Mouse (Mus musculus): Measurements from ENCODE around the gene Plxna3. TPM values are rescaled to one million over a fixed set of nuclear protein-coding genes. Genes with fewer than 3 reads are reported as not detected.
"Not testable (repeated sequence)": the region's sequence is repeated elsewhere in the genome, so short reads cannot be mapped to it uniquely, and the experiment has no call there.

Plxna3 gene
- polyA plus RNA-seq, 1 experiment = 12.1 TPM

GRCm38 (mm10) chrX:74329215-74329671 lies 377 bp downstream of the Plxna3 start:
- Histone ChIP-seq H3K27me3 (ENCODE audit: control insufficient read depth, insufficient read depth, low read length) (no peaks in the 10 kb centered on the region), H3K27ac (ENCODE audit: insufficient read depth, low read length) (no peak overlapping the region), H3K4me3 (ENCODE audit: extremely low read depth, insufficient read depth, insufficient read length) (peak overlapping the region; percentile 55; the same call in 1 of the 2 replicates), H3K4me1 (ENCODE audit: control insufficient read depth, insufficient read depth, insufficient read length) (no peaks in the 10 kb centered on the region), H3K36me3 (ENCODE audit: control insufficient read depth, insufficient read depth, low read length) (no peaks in the 10 kb centered on the region)
- DNase-seq (ENCODE audit: low read depth in 1 of 2, low spot score in 2 of 2) = no peak
- WGBS = 36% methylated on average over 10 of the region's 10 CpGs
- TF ChIP-seq CTCF (IDR thresholded peaks at IDR 0.05; ENCODE audit: extremely low read depth, insufficient read depth, insufficient read length, insufficient replicate concordance) (no peak), POLR2A (IDR thresholded peaks at IDR 0.05; ENCODE audit: low read depth, low read length) (no peak)

DNA sequence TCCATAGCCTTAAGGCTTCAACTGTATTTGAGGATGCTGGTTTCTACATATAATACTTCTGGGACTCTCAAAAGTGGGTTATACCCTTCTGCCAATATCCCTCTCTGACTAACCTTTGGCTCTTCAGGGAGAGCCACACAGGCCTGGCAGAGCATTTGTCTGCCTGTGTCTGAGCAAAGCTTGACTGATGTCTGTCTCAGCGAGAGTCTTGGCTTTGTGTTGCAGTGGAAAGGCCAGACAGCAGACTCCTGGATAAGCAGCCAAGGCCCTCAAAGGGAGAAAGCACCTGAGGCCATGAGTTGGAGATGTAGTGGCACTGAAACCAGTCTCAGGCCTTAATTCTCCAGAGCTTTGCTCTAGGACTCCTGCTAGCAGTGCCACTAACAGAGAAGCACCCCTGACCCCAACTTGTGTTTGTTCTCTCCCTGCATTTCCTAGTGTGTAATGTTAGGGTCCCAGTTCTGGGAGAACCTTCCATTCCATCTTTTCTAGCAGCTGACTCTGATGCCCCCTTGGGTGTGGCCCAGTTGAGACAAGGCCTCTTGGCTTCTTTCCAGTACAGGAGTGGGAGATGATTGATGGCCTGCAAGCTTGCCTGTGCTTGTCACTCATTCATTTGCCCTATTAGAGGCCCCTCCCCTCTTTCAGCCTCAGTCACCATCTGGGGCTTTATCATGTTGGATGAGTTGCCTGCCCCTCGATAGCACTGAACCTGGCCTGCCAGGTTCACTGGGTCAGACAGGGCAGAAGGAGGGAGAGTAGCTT lies 1.5 kb downstream of the Plxna3 start:
- TF ChIP-seq CTCF (IDR thresholded peaks at IDR 0.05; ENCODE audit: extremely low read depth, insufficient read depth, insufficient read length, insufficient replicate concordance) = no peak
- TF ChIP-seq POLR2A (IDR thresholded peaks at IDR 0.05; ENCODE audit: low read depth, low read length) = no peak
- Histone ChIP-seq H3K27ac (ENCODE audit: insufficient read depth, low read length) (no peak overlapping the region), H3K36me3 (ENCODE audit: control insufficient read depth, insufficient read depth, low read length) (no peaks in the 10 kb centered on the region), H3K4me3 (ENCODE audit: extremely low read depth, insufficient read depth, insufficient read length) (no peak overlapping the region), H3K4me1 (ENCODE audit: control insufficient read depth, insufficient read depth, insufficient read length) (no peaks in the 10 kb centered on the region), H3K27me3 (ENCODE audit: control insufficient read depth, insufficient read depth, low read length) (no peaks in the 10 kb centered on the region)
- 75% methylated on average over 2 of the region's 2 CpGs for WGBS
- DNase-seq (ENCODE audit: low read depth in 1 of 2, low spot score in 2 of 2) = no peak

DNA sequence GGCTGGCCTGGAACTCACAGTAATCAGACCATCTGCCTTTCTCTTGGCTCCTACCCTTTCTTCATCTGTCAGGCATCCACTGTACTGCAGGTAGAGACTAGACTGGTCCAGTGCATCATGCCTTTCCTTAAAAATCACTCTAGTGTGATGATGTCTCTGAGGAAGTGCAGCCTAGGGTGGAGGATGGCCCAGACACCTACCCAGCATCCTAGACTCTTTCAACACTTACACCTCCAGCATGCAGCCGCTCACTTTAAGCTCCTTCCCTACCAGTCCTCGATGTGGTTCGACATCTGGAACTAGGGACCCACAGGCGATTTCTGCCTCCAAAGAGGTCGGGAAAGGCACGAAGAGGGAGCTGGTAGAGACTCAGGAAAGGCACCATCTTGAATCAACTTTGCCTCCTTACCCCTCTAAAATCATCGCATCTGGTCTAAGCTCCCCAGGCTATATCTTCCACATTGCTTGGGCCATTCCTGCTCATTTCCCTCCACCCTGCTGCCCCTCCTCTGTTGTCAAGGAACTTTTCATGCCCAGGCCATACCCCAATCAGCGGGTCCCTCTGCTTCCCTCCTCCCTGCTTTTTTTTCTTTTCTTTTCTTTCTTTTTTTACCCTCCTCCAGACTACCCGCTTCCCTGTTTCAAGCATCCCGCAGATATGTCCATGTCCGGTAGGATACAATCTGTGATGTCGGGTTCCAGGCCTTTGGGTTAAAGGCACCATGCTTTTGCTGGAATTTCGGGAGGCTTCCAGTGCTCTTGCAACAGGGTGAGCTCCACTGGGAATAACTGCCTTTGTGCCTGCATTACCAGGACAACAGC lies 24.0 kb downstream of the Plxna3 start:
- peaks cover 5% of the 10 kb centered on the region; the same call in 1 of the 2 replicates for H3K4me1 ChIP-seq (ENCODE audit: control insufficient read depth, insufficient read depth, insufficient read length)
- H3K27me3 ChIP-seq (ENCODE audit: control insufficient read depth, insufficient read depth, low read length) = no peaks in the 10 kb centered on the region
- no peak for DNase-seq (ENCODE audit: low read depth in 1 of 2, low spot score in 2 of 2)
- WGBS = 22% methylated on average over 13 of the region's 13 CpGs
- TF ChIP-seq CTCF (IDR thresholded peaks at IDR 0.05; ENCODE audit: extremely low read depth, insufficient read depth, insufficient read length, insufficient replicate concordance) (no peak), POLR2A (IDR thresholded peaks at IDR 0.05; ENCODE audit: low read depth, low read length) (no peak)
- H3K27ac ChIP-seq (ENCODE audit: insufficient read depth, low read length) = peak overlapping the region; percentile 29; the same call in 1 of the 2 replicates
- peak overlapping the region; percentile 59 for H3K4me3 ChIP-seq (ENCODE audit: extremely low read depth, insufficient read depth, insufficient read length)
- H3K36me3 ChIP-seq (ENCODE audit: control insufficient read depth, insufficient read depth, low read length) = no peaks in the 10 kb centered on the region

DNA sequence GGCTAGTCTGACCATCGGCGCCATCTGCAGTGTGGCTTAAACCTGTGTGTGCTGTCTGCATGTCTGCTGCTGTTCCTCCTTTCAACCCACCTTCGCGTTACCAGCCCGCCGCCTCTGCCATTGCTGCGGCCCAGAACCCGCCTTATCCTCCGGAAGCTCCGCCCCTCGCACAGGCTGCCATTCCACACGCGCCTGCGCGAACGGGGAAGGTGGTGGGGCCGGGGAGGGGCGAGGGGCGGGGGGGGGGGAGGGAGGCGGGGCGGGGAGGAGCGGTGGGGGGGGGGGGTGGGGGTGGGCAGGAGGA lies 24.6 kb downstream of the Plxna3 start, which contains the start of gene Lage3:
Gene Lage3, minus strand, starts transcription at position 152 of the 304 bp plus-strand sequence.
- Histone ChIP-seq H3K4me3 (ENCODE audit: extremely low read depth, insufficient read depth, insufficient read length) (peak within 1 kb of the TSS; percentile 59), H3K4me1 (ENCODE audit: control insufficient read depth, insufficient read depth, insufficient read length) (peaks cover 5% of the 10 kb centered on the region; the same call in 1 of the 2 replicates), H3K27ac (ENCODE audit: insufficient read depth, low read length) (peak within 1 kb of the TSS; percentile 29; the same call in 1 of the 2 replicates), H3K27me3 (ENCODE audit: control insufficient read depth, insufficient read depth, low read length) (no peaks in the 10 kb centered on the region), H3K36me3 (ENCODE audit: control insufficient read depth, insufficient read depth, low read length) (no peaks in the 10 kb centered on the region)
- TF ChIP-seq CTCF (IDR thresholded peaks at IDR 0.05; ENCODE audit: extremely low read depth, insufficient read depth, insufficient read length, insufficient replicate concordance) (no peak), POLR2A (IDR thresholded peaks at IDR 0.05; ENCODE audit: low read depth, low read length) (peak; percentile 52)
- DNase-seq (ENCODE audit: low read depth in 1 of 2, low spot score in 2 of 2) = peak; percentile 51 to 75
- 39% methylated on average over 11 of the region's 22 CpGs for WGBS

- DNase-seq (ENCODE audit: low read depth in 1 of 2, low spot score in 2 of 2); H3K36me3 ChIP-seq (ENCODE audit: control insufficient read depth, insufficient read depth, low read length); H3K4me1 ChIP-seq (ENCODE audit: control insufficient read depth, insufficient read depth, insufficient read length); H3K27me3 ChIP-seq (ENCODE audit: control insufficient read depth, insufficient read depth, low read length); H3K4me3 ChIP-seq (ENCODE audit: extremely low read depth, insufficient read depth, insufficient read length); H3K27ac ChIP-seq (ENCODE audit: insufficient read depth, low read length): not testable (repeated sequence)
- WGBS = 92% methylated on average over 3 of the region's 3 CpGs
Observed at GRCm38 (mm10) chrX:74357069-74357468, 28.2 kb downstream of the Plxna3 start.

DNA sequence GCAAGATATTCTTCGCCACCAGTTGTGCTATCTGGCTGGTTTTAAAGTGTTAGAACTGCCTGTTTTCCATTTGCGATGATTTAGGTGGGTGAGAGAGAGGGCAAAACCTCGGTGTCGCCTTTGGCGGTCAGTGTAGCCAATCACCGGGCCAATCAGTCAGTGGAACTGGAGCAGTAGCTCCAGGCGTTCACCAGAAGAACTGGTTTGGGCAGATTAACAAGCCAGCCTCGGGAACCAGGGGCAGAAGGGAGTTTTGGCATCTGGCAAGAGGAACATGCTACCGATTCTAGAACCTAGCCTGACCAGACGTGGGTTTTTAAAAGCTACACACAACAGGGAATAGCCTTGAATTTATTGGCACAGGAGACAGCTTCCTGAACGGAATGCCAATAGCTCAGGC lies 30.3 kb downstream of the Plxna3 start:
- TF ChIP-seq POLR2A (IDR thresholded peaks at IDR 0.05; ENCODE audit: low read depth, low read length) (no peak), CTCF (IDR thresholded peaks at IDR 0.05; ENCODE audit: extremely low read depth, insufficient read depth, insufficient read length, insufficient replicate concordance) (no peak)
- Histone ChIP-seq H3K4me1 (ENCODE audit: control insufficient read depth, insufficient read depth, insufficient read length) (no peaks in the 10 kb centered on the region), H3K27me3 (ENCODE audit: control insufficient read depth, insufficient read depth, low read length) (no peaks in the 10 kb centered on the region), H3K4me3 (ENCODE audit: extremely low read depth, insufficient read depth, insufficient read length) (no peak overlapping the region), H3K27ac (ENCODE audit: insufficient read depth, low read length) (no peak overlapping the region), H3K36me3 (ENCODE audit: control insufficient read depth, insufficient read depth, low read length) (no peaks in the 10 kb centered on the region)
- no peak for DNase-seq (ENCODE audit: low read depth in 1 of 2, low spot score in 2 of 2)
- WGBS = 69% methylated on average over 11 of the region's 11 CpGs
